Mouse (Mus musculus) CH12.LX (cell line): ENCODE data around the gene Cyp27b1. TPM values are rescaled to one million over a fixed set of nuclear protein-coding genes. Genes with fewer than 3 reads are reported as not detected.

Source experiments
- DNase-seq: peaks from one replicate; pipeline ENCODE4 v3.0.0-alpha.2; 2013; ENCODE audit errors: extremely low read depth
- H3K27ac ChIP-seq: 2 replicates; pipeline ENCODE4 v1.5.1; 2012; ENCODE audit warnings: low read depth, mild to moderate bottlenecking, control low read depth, moderate library complexity; ENCODE audit not compliant: insufficient read depth
- H3K27me3 ChIP-seq: replicated peaks from 2 replicates; pipeline ENCODE3; 2012; ENCODE audit warnings: inconsistent platforms
- H3K36me3 ChIP-seq, 2 experiments: replicated peaks in 1 of 2; 2 replicates each; pipeline versions ENCODE3 to v1.6.1; 2012; ENCODE audit warnings: inconsistent platforms in 1 of 2, low read length in 1 of 2, mild to moderate bottlenecking in 1 of 2, mixed read lengths in 1 of 2, moderate library complexity in 1 of 2; ENCODE audit not compliant: control insufficient read depth in 1 of 2, insufficient read depth in 1 of 2
- H3K4me1 ChIP-seq, 2 experiments: 2 replicates each; pipeline ENCODE4 v1.6.1; 2012; ENCODE audit warnings: inconsistent platforms in 1 of 2, moderate library complexity in 1 of 2; ENCODE audit not compliant: insufficient read depth in 2 of 2, control insufficient read depth in 1 of 2
- H3K4me2 ChIP-seq: 2 replicates; pipeline ENCODE4 v1.6.1; 2012; ENCODE audit warnings: low read depth, mild to moderate bottlenecking, control low read depth; ENCODE audit not compliant: poor library complexity, insufficient read depth, severe bottlenecking
- H3K4me3 ChIP-seq, 3 experiments: fragments of 150-350 bp in 1 of 3; sonication (generic) in 1 of 3; replicated peaks in 1 of 3; 2 replicates each; pipeline versions ENCODE3 to v1.5.1; 2011 to 2012; ENCODE audit warnings: low read depth in 2 of 3, low read length in 2 of 3, mild to moderate bottlenecking in 2 of 3, moderate library complexity in 2 of 3, control low read depth in 1 of 3, improper control_type of control experiment in 1 of 3, inconsistent platforms in 1 of 3, mixed read lengths in 1 of 3; ENCODE audit not compliant: poor library complexity in 1 of 3
- H3K79me2 ChIP-seq: replicated peaks from 2 replicates; pipeline ENCODE4 v1.6.1; 2012; ENCODE audit warnings: mild to moderate bottlenecking, moderate library complexity; ENCODE audit not compliant: control insufficient read depth, poor library complexity, insufficient read depth, severe bottlenecking; ENCODE audit errors: extremely low read depth
- H3K9ac ChIP-seq: 2 replicates; pipeline ENCODE4 v1.6.1; 2012; ENCODE audit warnings: low read depth, mild to moderate bottlenecking, control low read depth, moderate library complexity; ENCODE audit not compliant: insufficient read depth
- H3K9me3 ChIP-seq: replicated peaks from 2 replicates; pipeline ENCODE3; 2012; ENCODE audit warnings: low read length, inconsistent platforms, mixed read lengths
- CHD1 ChIP-seq: IDR thresholded peaks from 2 replicates; pipeline ENCODE4 v1.6.1; 2012; ENCODE audit warnings: low read depth, low read length, improper control_type of control experiment, inconsistent platforms
- CTCF ChIP-seq, 2 experiments: IDR thresholded peaks in 1 of 2; conservative IDR thresholded peaks in 1 of 2; 2 replicates each; pipeline ENCODE4 v1.5.1; 2011 to 2012; ENCODE audit warnings: low read depth in 2 of 2, low read length in 2 of 2, improper control_type of control experiment in 1 of 2, inconsistent platforms in 1 of 2, mild to moderate bottlenecking in 1 of 2, moderate library complexity in 1 of 2
- E2F4 ChIP-seq: IDR thresholded peaks from 2 replicates; pipeline ENCODE4 v1.6.1; 2011; ENCODE audit warnings: low read depth, low read length, improper control_type of control experiment; ENCODE audit not compliant: insufficient replicate concordance
- ELF1 ChIP-seq: IDR thresholded peaks from 2 replicates; pipeline ENCODE4 v1.6.1; 2014; ENCODE audit warnings: low read depth, mild to moderate bottlenecking, inconsistent platforms, low read length, improper control_type of control experiment
- EP300 ChIP-seq: IDR thresholded peaks from 2 replicates; pipeline ENCODE4 v1.6.1; 2011; ENCODE audit warnings: low read length, improper control_type of control experiment
- ETS1 ChIP-seq: conservative IDR thresholded peaks from 2 replicates; pipeline ENCODE4 v1.6.1; 2012; ENCODE audit warnings: low read depth, mild to moderate bottlenecking, inconsistent platforms, low read length, improper control_type of control experiment, moderate library complexity
- IRF4 ChIP-seq: IDR thresholded peaks from 2 replicates; pipeline ENCODE4 v1.6.1; 2014; ENCODE audit warnings: low read depth, mild to moderate bottlenecking, inconsistent platforms, low read length, improper control_type of control experiment
- JUN ChIP-seq: IDR thresholded peaks from 2 replicates; pipeline ENCODE4 v1.6.1; 2011; ENCODE audit warnings: low read depth, mild to moderate bottlenecking, low read length, improper control_type of control experiment, moderate library complexity; ENCODE audit not compliant: insufficient read depth
- JUND ChIP-seq: conservative IDR thresholded peaks from 2 replicates; pipeline ENCODE4 v1.6.1; 2011; ENCODE audit warnings: low read depth, low read length, improper control_type of control experiment
- MAFK ChIP-seq: IDR thresholded peaks from 2 replicates; pipeline ENCODE4 v1.6.1; 2011; ENCODE audit warnings: low read length, improper control_type of control experiment; ENCODE audit not compliant: insufficient replicate concordance
- MAZ ChIP-seq: IDR thresholded peaks from 2 replicates; pipeline ENCODE4 v1.6.1; 2012; ENCODE audit warnings: low read depth, mild to moderate bottlenecking, inconsistent platforms, low read length, improper control_type of control experiment, moderate library complexity
- MEF2A ChIP-seq: IDR thresholded peaks from 2 replicates; pipeline ENCODE4 v1.6.1; 2014; ENCODE audit warnings: low read depth, mild to moderate bottlenecking, inconsistent platforms, low read length, improper control_type of control experiment, borderline replicate concordance
- MXI1 ChIP-seq: IDR thresholded peaks from 2 replicates; pipeline ENCODE4 v1.6.1; 2011; ENCODE audit warnings: mild to moderate bottlenecking, low read depth, low read length, improper control_type of control experiment
- NRF1 ChIP-seq: IDR thresholded peaks from 2 replicates; pipeline ENCODE4 v1.6.1; 2014; ENCODE audit warnings: low read depth, mild to moderate bottlenecking, inconsistent platforms, low read length, improper control_type of control experiment, moderate library complexity
- POLR2AphosphoS2 ChIP-seq: IDR thresholded peaks from 2 replicates; pipeline ENCODE4 v1.6.1; 2011; ENCODE audit warnings: low read depth, low read length, improper control_type of control experiment
- RAD21 ChIP-seq: IDR thresholded peaks from 2 replicates; pipeline ENCODE4 v1.6.1; 2011; ENCODE audit warnings: low read depth, mild to moderate bottlenecking, low read length, improper control_type of control experiment, moderate library complexity
- TBP ChIP-seq: conservative IDR thresholded peaks from 2 replicates; pipeline ENCODE4 v1.6.1; 2011; ENCODE audit warnings: low read depth, low read length, improper control_type of control experiment
- TCF12 ChIP-seq: IDR thresholded peaks from 2 replicates; pipeline ENCODE4 v1.6.1; 2014; ENCODE audit warnings: low read depth, mild to moderate bottlenecking, inconsistent platforms, low read length, improper control_type of control experiment
- UBTF ChIP-seq: IDR thresholded peaks from 2 replicates; pipeline ENCODE4 v1.6.1; 2012; ENCODE audit warnings: low read depth, mild to moderate bottlenecking, inconsistent platforms, low read length, improper control_type of control experiment, moderate library complexity
- USF1 ChIP-seq: IDR thresholded peaks from 2 replicates; pipeline ENCODE4 v1.6.1; 2014; ENCODE audit warnings: low read depth, mild to moderate bottlenecking, inconsistent platforms, low read length, improper control_type of control experiment
- USF2 ChIP-seq: conservative IDR thresholded peaks from 2 replicates; pipeline ENCODE4 v1.6.1; 2011; ENCODE audit warnings: low read depth, low read length, improper control_type of control experiment
- ZC3H11A ChIP-seq: IDR thresholded peaks from 2 replicates; pipeline ENCODE4 v1.6.1; 2012; ENCODE audit warnings: low read depth, mild to moderate bottlenecking, inconsistent platforms, low read length, improper control_type of control experiment
- dilution Hi-C: fragments of 300-500 bp; cut with MboI; formaldehyde crosslinking; loops from 2 replicates; pipeline ENCODE4 v1.14.3; 2020; ENCODE audit warnings: low sequenced_read_pairs; ENCODE audit not compliant: extremely low pct_unique_long_range_greater_than_20kb, extremely low pct_ligation_motif_present
- in situ Hi-C: fragments of 300-500 bp; cut with MboI; formaldehyde crosslinking; loops from 3 replicates; pipeline ENCODE4 v1.14.3; 2019; ENCODE audit warnings: low sequenced_read_pairs, low pct_ligation_motif_present, low pct_unique_long_range_greater_than_20kb, mixed read lengths
- polyA plus RNA-seq: library from polyadenylated mRNA; unstranded; fragments of >175 nt; gene quantifications from 2 replicates; pipeline ENCODE4 v1.2.1, GENCODE M21; 2012; ENCODE audit warnings: low read depth; ENCODE audit not compliant: insufficient read length
- total RNA-seq, 2 experiments: library from RNA; depleted of rRNA; stranded (reverse); fragments of 300-350 nt in 1 of 2; fragments of >200 nt in 1 of 2; gene quantifications; 2 replicates each; pipeline ENCODE4 v1.2.3; 2012 to 2014

Cyp27b1 gene
- total and polyA plus RNA-seq, 3 experiments = 0.32 to 1.4 (median 0.42) TPM

- no peak for DNase-seq
- no peak for TF ChIP-seq IRF4
- TF ChIP-seq NRF1 = no peak
- TF ChIP-seq USF2 = no peak
- no peak for TF ChIP-seq TCF12
- no peak for TF ChIP-seq CHD1
- no peak for TF ChIP-seq ZC3H11A
- no peak for TF ChIP-seq E2F4
- TF ChIP-seq MAZ = no peak
- TF ChIP-seq UBTF = no peak
- no peak for TF ChIP-seq ETS1
- no peak for TF ChIP-seq CTCF (conservative IDR thresholded peaks at IDR 0.05 in 1 of 2, IDR thresholded peaks at IDR 0.05 in 1 of 2; ENCODE audit: low read depth in 2 of 2, low read length in 2 of 2)
- TF ChIP-seq TBP = no peak
- no peak for TF ChIP-seq RAD21
- TF ChIP-seq EP300 = no peak
- in situ Hi-C loops = no loop called here
- Histone ChIP-seq H3K4me2 (no peak overlapping the region), H3K27ac (no peak overlapping the region), H3K9me3 (no peaks in the 10 kb centered on the region), H3K36me3 (peaks cover 38 to 72% of the 10 kb centered on the region in 2 experiments), H3K9ac (no peak overlapping the region), H3K4me1 (peaks cover 4 to 20% of the 10 kb centered on the region in 2 experiments; a peak in 3 of 4 replicates), H3K79me2 (peaks cover 9% of the 10 kb centered on the region), H3K27me3 (no peaks in the 10 kb centered on the region), H3K4me3 (no peak overlapping the region)
- dilution Hi-C loops = no loop called here
These were observed 31.8 kb downstream of the Cyp27b1 start for GRCm38 (mm10) chr10:127079665-127080391.

DNA sequence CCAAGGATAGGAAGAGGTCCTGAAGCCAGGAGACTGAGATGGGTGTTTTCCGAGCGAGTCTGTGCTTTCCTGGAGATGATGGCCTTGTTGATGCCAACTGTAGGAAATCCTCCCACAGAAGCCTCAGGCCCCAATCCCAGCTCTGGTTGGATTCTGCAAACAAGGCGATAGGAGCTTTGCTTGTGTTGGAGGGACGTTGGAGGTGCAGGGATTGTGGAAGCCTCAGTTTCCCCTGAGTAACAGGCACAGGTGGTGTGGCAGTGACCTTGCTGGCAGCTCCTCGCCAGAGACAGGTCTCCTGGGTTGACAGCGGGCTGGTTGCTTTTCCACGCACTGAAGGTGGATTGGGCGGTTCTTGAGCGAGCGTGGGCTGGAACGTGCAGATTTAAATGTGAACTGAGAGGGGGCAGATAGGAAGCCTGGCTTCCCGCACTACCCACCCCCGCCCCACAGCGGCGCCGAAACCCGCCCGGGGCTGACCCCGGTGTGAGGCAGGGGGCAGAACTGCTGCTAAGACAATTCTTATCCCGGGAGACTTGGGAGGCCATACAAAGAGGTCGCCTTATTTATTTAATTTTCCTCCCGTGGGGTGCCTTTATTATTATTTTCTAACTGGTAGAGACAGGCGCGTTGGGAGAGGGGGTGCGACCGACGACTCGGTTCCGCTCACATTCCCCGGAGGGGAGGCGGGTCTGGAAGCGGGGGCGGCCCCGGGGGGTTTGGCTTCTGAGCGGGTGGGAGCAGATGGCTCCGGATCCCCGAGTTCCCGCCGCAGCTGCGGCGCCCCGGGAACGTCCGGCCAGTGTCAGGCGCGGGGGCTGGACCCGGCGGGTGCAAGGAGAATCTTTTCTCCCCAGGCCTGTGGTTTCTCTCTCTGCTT lies 33.1 kb downstream of the Cyp27b1 start:
- dilution Hi-C loops = no loop called here
- H3K27me3 ChIP-seq = no peaks in the 10 kb centered on the region
- H3K36me3 ChIP-seq = peaks cover 45 to 82% of the 10 kb centered on the region in 2 experiments
- no peak overlapping the region for H3K4me2 ChIP-seq
- in situ Hi-C loops = no loop called here
- no peaks in the 10 kb centered on the region for H3K9me3 ChIP-seq
- no peak overlapping the region for H3K27ac ChIP-seq
- H3K4me3 ChIP-seq = no peak overlapping the region
- H3K4me1 ChIP-seq = peaks cover 2 to 18% of the 10 kb centered on the region in 2 experiments; a peak in 3 of 4 replicates
- TF ChIP-seq ELF1 (no peak), JUND (no peak), MAFK (no peak), USF1 (no peak), MEF2A (no peak), MXI1 (no peak), CTCF (conservative IDR thresholded peaks at IDR 0.05 in 1 of 2, IDR thresholded peaks at IDR 0.05 in 1 of 2; ENCODE audit: low read depth in 2 of 2, low read length in 2 of 2) (no peak), POLR2AphosphoS2 (no peak), NRF1 (no peak), JUN (no peak)
- no peak for DNase-seq
- peaks cover 9% of the 10 kb centered on the region for H3K79me2 ChIP-seq
- H3K9ac ChIP-seq = no peak overlapping the region
